Mouse (Mus musculus): ENCODE data around the gene Rad51c. TPM values are rescaled to one million over a fixed set of nuclear protein-coding genes. Genes with fewer than 3 reads are reported as not detected.

Rad51c gene
- polyA plus RNA-seq, 1 experiment from 2014 or later = 5.0 TPM

GRCm38 (mm10) chr11:87357317-87358300 lies 47.1 kb downstream of the Rad51c start:
- H3K4me2 ChIP-seq = peak overlapping the region; percentile 98
- ATAC-seq = peak; percentile 18; the same call in 1 of the 2 replicates
- peaks cover 22% of the 10 kb centered on the region for H3K4me1 ChIP-seq
- peaks cover 55% of the 10 kb centered on the region for H3K27me3 ChIP-seq (replicated peaks)
- H3K4me3 ChIP-seq = peak overlapping the region; percentile 84
- H3K27ac ChIP-seq = peak overlapping the region; percentile 75
- 6% methylated on average over 31 of the region's 31 CpGs for WGBS (ENCODE audit: insufficient replicate concordance)
- no peaks in the 10 kb centered on the region for H3K9me3 ChIP-seq (replicated peaks)
- H3K9ac ChIP-seq = peak overlapping the region; percentile 87
- H3K36me3 ChIP-seq = no peaks in the 10 kb centered on the region

GRCm38 (mm10) chr11:87354861-87355260 lies 49.9 kb downstream of the Rad51c start:
- Histone ChIP-seq H3K4me3 (no peak overlapping the region), H3K4me2 (no peak overlapping the region), H3K27me3 (replicated peaks) (peaks cover 41% of the 10 kb centered on the region), H3K9ac (no peak overlapping the region), H3K27ac (no peak overlapping the region), H3K36me3 (no peaks in the 10 kb centered on the region), H3K4me1 (peaks cover 22% of the 10 kb centered on the region), H3K9me3 (replicated peaks) (no peaks in the 10 kb centered on the region)
- no peak for ATAC-seq
- WGBS (ENCODE audit: insufficient replicate concordance) = 82% methylated on average over 1 of the region's 1 CpGs

DNA sequence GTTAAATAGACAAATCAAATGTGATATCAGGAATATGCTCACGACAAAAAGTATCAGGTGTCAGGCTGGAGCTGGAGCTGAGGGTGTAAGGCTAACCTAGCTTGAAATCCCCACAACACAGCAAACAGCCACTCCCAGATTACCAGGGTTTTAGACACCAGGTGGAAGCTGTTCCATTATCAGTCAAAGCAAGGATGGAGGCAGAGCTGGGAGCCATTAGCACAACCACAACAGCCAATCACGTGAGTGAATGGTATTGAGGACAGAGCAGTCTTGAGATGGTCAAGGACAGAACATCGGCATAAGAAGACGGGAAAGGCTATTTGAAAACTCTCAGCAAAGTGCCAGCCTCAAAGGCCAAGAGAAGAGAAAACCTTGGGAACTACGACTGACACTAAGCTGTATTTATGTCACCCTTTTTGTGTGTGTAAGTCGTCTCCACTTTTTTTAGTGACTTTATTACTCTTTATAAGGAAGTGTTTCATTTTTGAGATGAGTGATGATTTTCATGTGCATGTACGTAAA lies 51.0 kb downstream of the Rad51c start:
- Histone ChIP-seq H3K9ac (no peak overlapping the region), H3K27ac (no peak overlapping the region), H3K36me3 (no peaks in the 10 kb centered on the region), H3K4me3 (no peak overlapping the region), H3K27me3 (replicated peaks) (peaks cover 30% of the 10 kb centered on the region), H3K4me2 (no peak overlapping the region), H3K4me1 (peaks cover 16% of the 10 kb centered on the region), H3K9me3 (replicated peaks) (no peaks in the 10 kb centered on the region)
- WGBS (ENCODE audit: insufficient replicate concordance) = 72% methylated on average over 7 of the region's 7 CpGs
- no peak for ATAC-seq

Other genes with a start within 250 kb of the Rad51c start
- gene Ppm1e, start 45.9 kb downstream of the Rad51c start, polyA plus RNA-seq (2016; fragmentation: Nextera tagmentation; extraction: Ambion mirVana) = 2.9 and 3.4 TPM in 2 replicates
- not detected in 2 replicates for gene Tex14, start 111 bp upstream of the Rad51c start, polyA plus RNA-seq (2016; fragmentation: Nextera tagmentation; extraction: Ambion mirVana)
- gene Gm11492, start 161.7 kb upstream of the Rad51c start, polyA plus RNA-seq (2016; fragmentation: Nextera tagmentation; extraction: Ambion mirVana) = not detected in 2 replicates
- gene Sept4, start 163.9 kb upstream of the Rad51c start, polyA plus RNA-seq (2016; fragmentation: Nextera tagmentation; extraction: Ambion mirVana) = 10.0 and 10.1 TPM in 2 replicates
- 17.5 and 19.3 TPM in 2 replicates for gene Mtmr4, start 187.2 kb upstream of the Rad51c start, polyA plus RNA-seq (2016; fragmentation: Nextera tagmentation; extraction: Ambion mirVana)
- 0.02 and 0.05 TPM in 2 replicates for gene Hsf5, start 212.2 kb upstream of the Rad51c start, polyA plus RNA-seq (2016; fragmentation: Nextera tagmentation; extraction: Ambion mirVana)